Mouse (Mus musculus) CH12.LX (cell line): ENCODE data around the gene Pik3cb. TPM values are rescaled to one million over a fixed set of nuclear protein-coding genes. Genes with fewer than 3 reads are reported as not detected.

Experiments used
- DNase-seq: peaks from one replicate; pipeline ENCODE4 v3.0.0-alpha.2; 2013; ENCODE audit errors: extremely low read depth
- H3K27ac ChIP-seq: 2 replicates; pipeline ENCODE4 v1.5.1; 2012; ENCODE audit warnings: low read depth, mild to moderate bottlenecking, control low read depth, moderate library complexity; ENCODE audit not compliant: insufficient read depth
- H3K27me3 ChIP-seq: replicated peaks from 2 replicates; pipeline ENCODE3; 2012; ENCODE audit warnings: inconsistent platforms
- H3K36me3 ChIP-seq, 2 experiments: replicated peaks in 1 of 2; 2 replicates each; pipeline versions ENCODE3 to v1.6.1; 2012; ENCODE audit warnings: inconsistent platforms in 1 of 2, low read length in 1 of 2, mild to moderate bottlenecking in 1 of 2, mixed read lengths in 1 of 2, moderate library complexity in 1 of 2; ENCODE audit not compliant: control insufficient read depth in 1 of 2, insufficient read depth in 1 of 2
- H3K4me1 ChIP-seq, 2 experiments: 2 replicates each; pipeline ENCODE4 v1.6.1; 2012; ENCODE audit warnings: inconsistent platforms in 1 of 2, moderate library complexity in 1 of 2; ENCODE audit not compliant: insufficient read depth in 2 of 2, control insufficient read depth in 1 of 2
- H3K4me2 ChIP-seq: 2 replicates; pipeline ENCODE4 v1.6.1; 2012; ENCODE audit warnings: low read depth, mild to moderate bottlenecking, control low read depth; ENCODE audit not compliant: poor library complexity, insufficient read depth, severe bottlenecking
- H3K4me3 ChIP-seq, 3 experiments: fragments of 150-350 bp in 1 of 3; sonication (generic) in 1 of 3; replicated peaks in 1 of 3; 2 replicates each; pipeline versions ENCODE3 to v1.5.1; 2011 to 2012; ENCODE audit warnings: low read depth in 2 of 3, low read length in 2 of 3, mild to moderate bottlenecking in 2 of 3, moderate library complexity in 2 of 3, control low read depth in 1 of 3, improper control_type of control experiment in 1 of 3, inconsistent platforms in 1 of 3, mixed read lengths in 1 of 3; ENCODE audit not compliant: poor library complexity in 1 of 3
- H3K79me2 ChIP-seq: replicated peaks from 2 replicates; pipeline ENCODE4 v1.6.1; 2012; ENCODE audit warnings: mild to moderate bottlenecking, moderate library complexity; ENCODE audit not compliant: control insufficient read depth, poor library complexity, insufficient read depth, severe bottlenecking; ENCODE audit errors: extremely low read depth
- H3K9ac ChIP-seq: 2 replicates; pipeline ENCODE4 v1.6.1; 2012; ENCODE audit warnings: low read depth, mild to moderate bottlenecking, control low read depth, moderate library complexity; ENCODE audit not compliant: insufficient read depth
- H3K9me3 ChIP-seq: replicated peaks from 2 replicates; pipeline ENCODE3; 2012; ENCODE audit warnings: low read length, inconsistent platforms, mixed read lengths
- BHLHE40 ChIP-seq: IDR thresholded peaks from 2 replicates; pipeline ENCODE4 v1.6.1; 2011; ENCODE audit warnings: mild to moderate bottlenecking, low read depth, low read length, improper control_type of control experiment
- CHD1 ChIP-seq: IDR thresholded peaks from 2 replicates; pipeline ENCODE4 v1.6.1; 2012; ENCODE audit warnings: low read depth, low read length, improper control_type of control experiment, inconsistent platforms
- ELF1 ChIP-seq: IDR thresholded peaks from 2 replicates; pipeline ENCODE4 v1.6.1; 2014; ENCODE audit warnings: low read depth, mild to moderate bottlenecking, inconsistent platforms, low read length, improper control_type of control experiment
- ETS1 ChIP-seq: conservative IDR thresholded peaks from 2 replicates; pipeline ENCODE4 v1.6.1; 2012; ENCODE audit warnings: low read depth, mild to moderate bottlenecking, inconsistent platforms, low read length, improper control_type of control experiment, moderate library complexity
- GABPA ChIP-seq: IDR thresholded peaks from 2 replicates; pipeline ENCODE4 v1.6.1; 2012; ENCODE audit warnings: low read depth, low read length, improper control_type of control experiment, inconsistent platforms; ENCODE audit not compliant: insufficient replicate concordance
- HCFC1 ChIP-seq: IDR thresholded peaks from 2 replicates; pipeline ENCODE4 v1.6.1; 2012; ENCODE audit warnings: low read depth, mild to moderate bottlenecking, inconsistent platforms, low read length, improper control_type of control experiment
- IRF4 ChIP-seq: IDR thresholded peaks from 2 replicates; pipeline ENCODE4 v1.6.1; 2014; ENCODE audit warnings: low read depth, mild to moderate bottlenecking, inconsistent platforms, low read length, improper control_type of control experiment
- JUN ChIP-seq: IDR thresholded peaks from 2 replicates; pipeline ENCODE4 v1.6.1; 2011; ENCODE audit warnings: low read depth, mild to moderate bottlenecking, low read length, improper control_type of control experiment, moderate library complexity; ENCODE audit not compliant: insufficient read depth
- JUND ChIP-seq: conservative IDR thresholded peaks from 2 replicates; pipeline ENCODE4 v1.6.1; 2011; ENCODE audit warnings: low read depth, low read length, improper control_type of control experiment
- KAT2A ChIP-seq: IDR thresholded peaks from 2 replicates; pipeline ENCODE4 v1.6.1; 2012; ENCODE audit warnings: low read length, improper control_type of control experiment, inconsistent platforms; ENCODE audit not compliant: insufficient replicate concordance
- MAFK ChIP-seq: IDR thresholded peaks from 2 replicates; pipeline ENCODE4 v1.6.1; 2011; ENCODE audit warnings: low read length, improper control_type of control experiment; ENCODE audit not compliant: insufficient replicate concordance
- MAX ChIP-seq: IDR thresholded peaks from 2 replicates; pipeline ENCODE4 v1.6.1; 2011; ENCODE audit warnings: low read length, improper control_type of control experiment
- MAZ ChIP-seq: IDR thresholded peaks from 2 replicates; pipeline ENCODE4 v1.6.1; 2012; ENCODE audit warnings: low read depth, mild to moderate bottlenecking, inconsistent platforms, low read length, improper control_type of control experiment, moderate library complexity
- MXI1 ChIP-seq: IDR thresholded peaks from 2 replicates; pipeline ENCODE4 v1.6.1; 2011; ENCODE audit warnings: mild to moderate bottlenecking, low read depth, low read length, improper control_type of control experiment
- MYC ChIP-seq: IDR thresholded peaks from 2 replicates; pipeline ENCODE4 v1.6.1; 2011; ENCODE audit warnings: low read depth, mild to moderate bottlenecking, improper control_type of control experiment, low read length
- NRF1 ChIP-seq: IDR thresholded peaks from 2 replicates; pipeline ENCODE4 v1.6.1; 2014; ENCODE audit warnings: low read depth, mild to moderate bottlenecking, inconsistent platforms, low read length, improper control_type of control experiment, moderate library complexity
- POLR2A ChIP-seq: IDR thresholded peaks from 2 replicates; pipeline ENCODE4 v1.6.1; 2011; ENCODE audit warnings: low read depth, mild to moderate bottlenecking, improper control_type of control experiment, low read length
- POLR2AphosphoS2 ChIP-seq: IDR thresholded peaks from 2 replicates; pipeline ENCODE4 v1.6.1; 2011; ENCODE audit warnings: low read depth, low read length, improper control_type of control experiment
- RAD21 ChIP-seq: IDR thresholded peaks from 2 replicates; pipeline ENCODE4 v1.6.1; 2011; ENCODE audit warnings: low read depth, mild to moderate bottlenecking, low read length, improper control_type of control experiment, moderate library complexity
- RCOR1 ChIP-seq: conservative IDR thresholded peaks from 2 replicates; pipeline ENCODE4 v1.6.1; 2012; ENCODE audit warnings: low read depth, mild to moderate bottlenecking, inconsistent platforms, low read length, improper control_type of control experiment
- SIN3A ChIP-seq: IDR thresholded peaks from 2 replicates; pipeline ENCODE4 v1.6.1; 2012; ENCODE audit warnings: low read length, improper control_type of control experiment, inconsistent platforms
- TBP ChIP-seq: conservative IDR thresholded peaks from 2 replicates; pipeline ENCODE4 v1.6.1; 2011; ENCODE audit warnings: low read depth, low read length, improper control_type of control experiment
- TCF12 ChIP-seq: IDR thresholded peaks from 2 replicates; pipeline ENCODE4 v1.6.1; 2014; ENCODE audit warnings: low read depth, mild to moderate bottlenecking, inconsistent platforms, low read length, improper control_type of control experiment
- UBTF ChIP-seq: IDR thresholded peaks from 2 replicates; pipeline ENCODE4 v1.6.1; 2012; ENCODE audit warnings: low read depth, mild to moderate bottlenecking, inconsistent platforms, low read length, improper control_type of control experiment, moderate library complexity
- USF1 ChIP-seq: IDR thresholded peaks from 2 replicates; pipeline ENCODE4 v1.6.1; 2014; ENCODE audit warnings: low read depth, mild to moderate bottlenecking, inconsistent platforms, low read length, improper control_type of control experiment
- USF2 ChIP-seq: conservative IDR thresholded peaks from 2 replicates; pipeline ENCODE4 v1.6.1; 2011; ENCODE audit warnings: low read depth, low read length, improper control_type of control experiment
- ZC3H11A ChIP-seq: IDR thresholded peaks from 2 replicates; pipeline ENCODE4 v1.6.1; 2012; ENCODE audit warnings: low read depth, mild to moderate bottlenecking, inconsistent platforms, low read length, improper control_type of control experiment
- ZKSCAN1 ChIP-seq: IDR thresholded peaks from 2 replicates; pipeline ENCODE4 v1.6.1; 2012; ENCODE audit warnings: low read depth, inconsistent platforms, low read length, improper control_type of control experiment, borderline replicate concordance
- ZNF384 ChIP-seq: IDR thresholded peaks from 2 replicates; pipeline ENCODE4 v1.6.1; 2012; ENCODE audit warnings: low read depth, low read length, improper control_type of control experiment, inconsistent platforms
- dilution Hi-C: fragments of 300-500 bp; cut with MboI; formaldehyde crosslinking; loops from 2 replicates; pipeline ENCODE4 v1.14.3; 2020; ENCODE audit warnings: low sequenced_read_pairs; ENCODE audit not compliant: extremely low pct_unique_long_range_greater_than_20kb, extremely low pct_ligation_motif_present
- in situ Hi-C: fragments of 300-500 bp; cut with MboI; formaldehyde crosslinking; loops from 3 replicates; pipeline ENCODE4 v1.14.3; 2019; ENCODE audit warnings: low sequenced_read_pairs, low pct_ligation_motif_present, low pct_unique_long_range_greater_than_20kb, mixed read lengths
- polyA plus RNA-seq: library from polyadenylated mRNA; unstranded; fragments of >175 nt; gene quantifications from 2 replicates; pipeline ENCODE4 v1.2.1, GENCODE M21; 2012; ENCODE audit warnings: low read depth; ENCODE audit not compliant: insufficient read length
- total RNA-seq, 2 experiments: library from RNA; depleted of rRNA; stranded (reverse); fragments of 300-350 nt in 1 of 2; fragments of >200 nt in 1 of 2; gene quantifications; 2 replicates each; pipeline ENCODE4 v1.2.3; 2012 to 2014

Pik3cb gene
- total and polyA plus RNA-seq, 3 experiments: 1.0 to 3.2 (median 1.0) TPM

DNA sequence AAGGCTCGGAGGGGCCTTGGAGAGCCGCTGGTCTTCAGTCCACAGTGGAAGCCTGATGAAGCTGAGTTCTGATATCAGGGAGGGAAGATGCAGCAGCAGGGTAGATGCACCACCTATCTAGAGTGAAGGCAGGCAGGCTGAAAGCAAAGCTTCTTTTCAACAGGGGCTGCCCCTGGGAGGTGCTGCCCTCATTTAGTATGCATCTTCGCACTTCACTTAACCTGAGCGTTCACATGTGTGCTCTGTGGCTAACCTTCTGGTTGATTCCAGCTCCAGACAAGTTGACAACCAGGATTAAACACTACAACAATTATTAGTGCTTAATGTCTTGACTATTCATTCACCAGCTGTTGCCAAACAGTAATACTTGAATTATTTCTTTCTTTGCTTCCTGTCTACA lies 146.3 kb downstream of the Pik3cb start:
- peak overlapping the region; percentile 92 for H3K4me2 ChIP-seq

DNA sequence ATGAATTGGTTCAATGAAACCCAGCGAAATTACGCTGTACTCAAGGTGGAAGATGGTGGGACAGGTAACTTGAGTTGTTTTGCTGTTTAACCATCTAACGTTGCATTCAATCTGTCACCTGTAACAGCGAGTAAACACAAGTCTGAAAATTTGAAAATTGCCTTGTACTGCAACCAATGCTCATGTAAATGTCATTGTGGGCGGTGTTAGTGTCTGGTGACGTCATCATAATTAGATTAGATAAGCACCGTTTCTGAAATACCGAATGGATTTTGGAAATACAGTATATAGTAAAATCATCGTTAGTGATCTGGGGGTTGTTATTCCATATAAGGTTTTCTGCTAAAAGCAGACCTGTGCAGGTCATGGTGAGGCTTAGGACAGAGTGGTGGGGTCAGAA lies 153.3 kb downstream of the Pik3cb start:
- H3K79me2 ChIP-seq: peaks cover 18% of the 10 kb centered on the region
- DNase-seq: peak; percentile 33
- H3K4me1 ChIP-seq: peaks cover 4 to 41% of the 10 kb centered on the region in 2 experiments; a peak in 3 of 4 replicates
- TF ChIP-seq ZKSCAN1 (no peak), USF2 (no peak), JUND (peak; percentile 60; the same call in 1 of the 2 replicates), RCOR1 (no peak), MAZ (no peak), MXI1 (no peak), POLR2AphosphoS2 (no peak), USF1 (no peak), JUN (peak; percentile 49; the same call in 1 of the 2 replicates), GABPA (no peak)
- in situ Hi-C loops (no loop called here), dilution Hi-C loops (no loop called here)
- H3K4me3 ChIP-seq: peak overlapping the region; percentile 82 to 97 (median 86)
- H3K27ac ChIP-seq: no peak overlapping the region
- H3K36me3 ChIP-seq: peaks cover 2 to 3% of the 10 kb centered on the region in 2 experiments
- peak overlapping the region; percentile 64 for H3K9ac ChIP-seq
- peaks cover 5% of the 10 kb centered on the region for H3K27me3 ChIP-seq
- peak overlapping the region; percentile 92 for H3K4me2 ChIP-seq
- H3K9me3 ChIP-seq: no peaks in the 10 kb centered on the region

More for the DNA sequence above, 146.3 kb downstream of the Pik3cb start:
- Histone ChIP-seq H3K9ac (no peak overlapping the region), H3K27me3 (no peaks in the 10 kb centered on the region)
- dilution Hi-C loops (no loop called here), in situ Hi-C loops (no loop called here)
- peak; percentile 78 for DNase-seq
- TF ChIP-seq NRF1 (no peak), MXI1 (peak; percentile 56; the same call in 1 of the 2 replicates), KAT2A (no peak), UBTF (no peak), BHLHE40 (peak; percentile 33; the same call in 1 of the 2 replicates), ETS1 (no peak), ZC3H11A (no peak), TBP (no peak), ZKSCAN1 (no peak), MAZ (no peak), MAFK (no peak), IRF4 (no peak), TCF12 (peak; percentile 16; the same call in 1 of the 2 replicates), ZNF384 (no peak), MAX (peak; percentile 66), ELF1 (no peak), JUND (no peak), MYC (peak; percentile 50; the same call in 1 of the 2 replicates), SIN3A (peak; percentile 50), RAD21 (no peak), POLR2A (no peak), HCFC1 (no peak), CHD1 (no peak)
- TF ChIP-seq, all 38 proteins: peak for 6
- no peaks in the 10 kb centered on the region for H3K9me3 ChIP-seq
- no peak overlapping the region for H3K4me3 ChIP-seq
- H3K27ac ChIP-seq: peak overlapping the region; percentile 67
- H3K79me2 ChIP-seq: peaks cover 5% of the 10 kb centered on the region; the same call in 1 of the 2 replicates
- H3K36me3 ChIP-seq: peaks cover 18 to 33% of the 10 kb centered on the region in 2 experiments
- peaks cover 21 to 82% of the 10 kb centered on the region in 2 experiments for H3K4me1 ChIP-seq
